Mouse (Mus musculus): ENCODE data around the gene Def8. TPM values are rescaled to one million over a fixed set of nuclear protein-coding genes. Genes with fewer than 3 reads are reported as not detected.

Def8 gene
- polyA plus RNA-seq (2015; fragmentation: Nextera tagmentation; extraction: Ambion mirVana) = 16.1 and 17.4 TPM in 2 replicates

GRCm38 (mm10) chr8:123423441-123423840 lies at the start of gene Def8:
TSS of gene Def8 (plus strand) at chr8:123423527.

GRCm38 (mm10) chr8:123406786-123407185 lies 16.5 kb upstream of the Def8 start, which contains the start of gene Mc1r:
TSS of gene Mc1r (plus strand) at chr8:123407107.

GRCm38 (mm10) chr8:123411246-123411645 lies 12.1 kb upstream of the Def8 start, which contains the start of gene Tubb3:
TSS of gene Tubb3 (plus strand) at chr8:123411424.

GRCm38 (mm10) chr8:123477737-123478258 lies 54.5 kb downstream of the Def8 start, which contains the start of gene Afg3l1:
TSS of gene Afg3l1 (plus strand) at chr8:123477903.

Other genes starting within 250 kb of the Def8 start
- gene Dpep1, start 237.3 kb upstream of the Def8 start, polyA plus RNA-seq (2015; fragmentation: Nextera tagmentation; extraction: Ambion mirVana) = 8.9 and 10.5 TPM in 2 replicates
- 85.5 and 99.0 TPM in 2 replicates for gene Chmp1a, start 210.8 kb upstream of the Def8 start, polyA plus RNA-seq (2015; fragmentation: Nextera tagmentation; extraction: Ambion mirVana)
- 0.33 and 0.43 TPM in 2 replicates for gene Spata33, start 210.7 kb upstream of the Def8 start, polyA plus RNA-seq (2015; fragmentation: Nextera tagmentation; extraction: Ambion mirVana)
- gene Cdk10, start 198.7 kb upstream of the Def8 start, polyA plus RNA-seq (2015; fragmentation: Nextera tagmentation; extraction: Ambion mirVana) = 9.7 and 11.9 TPM in 2 replicates
- 1.5 and 2.4 TPM in 2 replicates for gene Spata2l, start 187.3 kb upstream of the Def8 start, polyA plus RNA-seq (2015; fragmentation: Nextera tagmentation; extraction: Ambion mirVana)
- 11.3 and 12.2 TPM in 2 replicates for gene Zfp276, start 169.3 kb upstream of the Def8 start, polyA plus RNA-seq (2015; fragmentation: Nextera tagmentation; extraction: Ambion mirVana)
- 7.9 and 10.9 TPM in 2 replicates for gene Vps9d1, start 169.2 kb upstream of the Def8 start, polyA plus RNA-seq (2015; fragmentation: Nextera tagmentation; extraction: Ambion mirVana)
- gene Fanca, start 105.0 kb upstream of the Def8 start, polyA plus RNA-seq (2015; fragmentation: Nextera tagmentation; extraction: Ambion mirVana) = 27.5 and 28.0 TPM in 2 replicates
- 3.0 and 3.4 TPM in 2 replicates for gene Spire2, start 90.8 kb upstream of the Def8 start, polyA plus RNA-seq (2015; fragmentation: Nextera tagmentation; extraction: Ambion mirVana)
- gene Tcf25, start 49.8 kb upstream of the Def8 start, polyA plus RNA-seq (2015; fragmentation: Nextera tagmentation; extraction: Ambion mirVana) = 81.3 and 88.0 TPM in 2 replicates
- 0.13 and 0.18 TPM in 2 replicates for gene Mc1r, start 16.4 kb upstream of the Def8 start, polyA plus RNA-seq (2015; fragmentation: Nextera tagmentation; extraction: Ambion mirVana)
- gene Tubb3, start 12.1 kb upstream of the Def8 start, polyA plus RNA-seq (2015; fragmentation: Nextera tagmentation; extraction: Ambion mirVana) = 0.49 and 0.63 TPM in 2 replicates
- gene Afg3l1, start 54.4 kb downstream of the Def8 start, polyA plus RNA-seq (2015; fragmentation: Nextera tagmentation; extraction: Ambion mirVana) = 29.8 and 33.5 TPM in 2 replicates
- 0.12 and 0.22 TPM in 2 replicates for gene Dbndd1, start 91.9 kb downstream of the Def8 start, polyA plus RNA-seq (2015; fragmentation: Nextera tagmentation; extraction: Ambion mirVana)
- gene Gas8, start 95.3 kb downstream of the Def8 start, polyA plus RNA-seq (2015; fragmentation: Nextera tagmentation; extraction: Ambion mirVana) = 4.4 and 5.3 TPM in 2 replicates
- gene Rhou, start 230.4 kb downstream of the Def8 start, polyA plus RNA-seq (2015; fragmentation: Nextera tagmentation; extraction: Ambion mirVana) = 1.9 and 2.7 TPM in 2 replicates